Mouse (Mus musculus): Measurements from ENCODE around the gene Erlin1.

DNA sequence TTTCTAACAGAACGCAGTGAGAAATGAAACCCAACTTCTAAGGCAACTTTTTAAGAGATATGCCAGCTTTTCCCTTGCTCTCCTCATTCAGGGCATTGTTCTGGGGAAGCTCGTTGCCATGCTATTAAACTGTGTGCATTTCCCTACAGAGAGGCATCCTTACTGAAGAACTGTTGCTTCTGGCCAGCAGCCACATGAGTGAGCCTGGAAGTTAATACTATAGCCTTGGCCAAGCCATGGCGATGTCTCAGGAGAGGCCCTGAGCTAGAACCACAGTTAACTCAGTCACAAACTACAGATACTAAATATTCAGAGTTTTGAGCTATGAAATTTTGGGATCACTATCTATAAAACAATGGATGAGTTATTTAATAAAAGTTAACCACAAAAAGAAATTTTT lies 33.4 kb upstream of the Erlin1 start:
- TF ChIP-seq CTCF (conservative IDR thresholded peaks at IDR 0.05; ENCODE audit: low read length), result no peak
- no peak for TF ChIP-seq NANOG (IDR thresholded peaks at IDR 0.05; ENCODE audit: borderline replicate concordance, low read length)
- no peak for TF ChIP-seq POU5F1 (IDR thresholded peaks at IDR 0.05; ENCODE audit: borderline replicate concordance, low read length)

All from E14TG2a.4 (cell line).